Mouse (Mus musculus) hindbrain, embryonic 16.5 days (tissue): ENCODE measurements at regions not wholly inside any gene's neighbourhood (a gene's known extent, or its start where the extent isn't known, plus 50 kb on each side); places are given as distances from the start of the nearest gene placed in this dataset.
"Not testable (repeated sequence)": the region's sequence is repeated elsewhere in the genome, so short reads cannot be mapped to it uniquely, and the experiment has no call there.

Source experiments
- ATAC-seq: fragments of 200-750 bp; cut with Nextera tagmentation; 2 replicates; pipeline ENCODE4 v1.8.0; 2017; ENCODE audit warnings: moderate TSS enrichment, moderate library complexity
- H3K27ac ChIP-seq: fragments of 300-500 bp; sonication (generic); 2 replicates; pipeline ENCODE4 v1.5.1; 2014; ENCODE audit warnings: low read depth, mild to moderate bottlenecking, control low read depth, low read length, moderate library complexity
- H3K27me3 ChIP-seq: fragments of 300-500 bp; sonication (generic); replicated peaks from 2 replicates; pipeline ENCODE4 v1.6.1; 2014; ENCODE audit warnings: low read length; ENCODE audit not compliant: control insufficient read depth, insufficient read depth
- H3K36me3 ChIP-seq: fragments of 300-500 bp; sonication (generic); 2 replicates; pipeline ENCODE4 v1.6.1; 2014; ENCODE audit warnings: mild to moderate bottlenecking, low read length, moderate library complexity, mixed read lengths; ENCODE audit not compliant: control insufficient read depth, insufficient read depth
- H3K4me1 ChIP-seq: fragments of 300-500 bp; sonication (generic); 2 replicates; pipeline ENCODE4 v1.6.1; 2014; ENCODE audit warnings: low read depth, low read length; ENCODE audit not compliant: control insufficient read depth, insufficient read depth
- H3K4me2 ChIP-seq: fragments of 300-500 bp; sonication (generic); 2 replicates; pipeline ENCODE4 v1.6.1; 2014; ENCODE audit warnings: mild to moderate bottlenecking, low read length, control low read depth, moderate library complexity
- H3K4me3 ChIP-seq: fragments of 300-500 bp; sonication (generic); 2 replicates; pipeline ENCODE4 v1.5.1; 2014; ENCODE audit warnings: mild to moderate bottlenecking, low read length, control low read depth, moderate library complexity
- H3K9ac ChIP-seq: fragments of 300-500 bp; sonication (generic); 2 replicates; pipeline ENCODE4 v1.6.1; 2014; ENCODE audit warnings: low read depth, mild to moderate bottlenecking, control low read depth, low read length, moderate library complexity
- H3K9me3 ChIP-seq: fragments of 300-500 bp; sonication (generic); 2 replicates; pipeline ENCODE4 v1.6.1; 2014; ENCODE audit warnings: mild to moderate bottlenecking, low read length, moderate library complexity; ENCODE audit not compliant: control insufficient read depth
- WGBS: fragments of 180-500 bp; shearing (Covaris S2); extraction: QIAGEN DNeasy Blood & Tissue Kit; methylation state at CpG from one replicate; pipeline ENCODE4 v1.1.7; 2014; 5-methylcytosine and 5-hydroxymethylcytosine counted together

- WGBS, result 91% methylated on average over 8 of the region's 8 CpGs
- Histone ChIP-seq H3K9ac (no peak overlapping the region), H3K4me3 (no peak overlapping the region), H3K27me3 (no peaks in the 10 kb centered on the region), H3K36me3 (no peaks in the 10 kb centered on the region), H3K9me3 (no peaks in the 10 kb centered on the region), H3K4me1 (no peaks in the 10 kb centered on the region), H3K4me2 (no peak overlapping the region), H3K27ac (no peak overlapping the region)
- ATAC-seq, result no peak
These were observed 251.2 kb upstream of the Kcnh8 start for GRCm38 (mm10) chr17:52351293-52351692.

- no peaks in the 10 kb centered on the region for H3K4me1 ChIP-seq
- no peak for ATAC-seq
- H3K27me3 ChIP-seq, result no peaks in the 10 kb centered on the region
- no peak overlapping the region for H3K9ac ChIP-seq
- no peaks in the 10 kb centered on the region for H3K36me3 ChIP-seq
- no peak overlapping the region for H3K4me3 ChIP-seq
- no peak overlapping the region for H3K27ac ChIP-seq
- no peak overlapping the region for H3K4me2 ChIP-seq
- no peaks in the 10 kb centered on the region for H3K9me3 ChIP-seq
These were observed 251.8 kb upstream of the Kcnh8 start for GRCm38 (mm10) chr17:52350696-52351095.

GRCm38 (mm10) chr17:52349872-52350271 lies 252.6 kb upstream of the Kcnh8 start:
- Histone ChIP-seq H3K27ac (no peak overlapping the region), H3K9me3 (no peaks in the 10 kb centered on the region), H3K4me2 (no peak overlapping the region), H3K27me3 (no peaks in the 10 kb centered on the region), H3K4me1 (no peaks in the 10 kb centered on the region), H3K4me3 (no peak overlapping the region), H3K36me3 (no peaks in the 10 kb centered on the region), H3K9ac (no peak overlapping the region)
- no peak for ATAC-seq
- WGBS, result 83% methylated on average over 5 of the region's 5 CpGs

GRCm38 (mm10) chr17:52348481-52349083 lies 253.9 kb upstream of the Kcnh8 start:
- Histone ChIP-seq H3K4me2 (no peak overlapping the region), H3K27ac (no peak overlapping the region), H3K4me1 (no peaks in the 10 kb centered on the region), H3K36me3 (no peaks in the 10 kb centered on the region), H3K27me3 (no peaks in the 10 kb centered on the region), H3K4me3 (no peak overlapping the region), H3K9me3 (no peaks in the 10 kb centered on the region), H3K9ac (no peak overlapping the region)
- 76% methylated on average over 8 of the region's 8 CpGs for WGBS
- ATAC-seq, result no peak

DNA sequence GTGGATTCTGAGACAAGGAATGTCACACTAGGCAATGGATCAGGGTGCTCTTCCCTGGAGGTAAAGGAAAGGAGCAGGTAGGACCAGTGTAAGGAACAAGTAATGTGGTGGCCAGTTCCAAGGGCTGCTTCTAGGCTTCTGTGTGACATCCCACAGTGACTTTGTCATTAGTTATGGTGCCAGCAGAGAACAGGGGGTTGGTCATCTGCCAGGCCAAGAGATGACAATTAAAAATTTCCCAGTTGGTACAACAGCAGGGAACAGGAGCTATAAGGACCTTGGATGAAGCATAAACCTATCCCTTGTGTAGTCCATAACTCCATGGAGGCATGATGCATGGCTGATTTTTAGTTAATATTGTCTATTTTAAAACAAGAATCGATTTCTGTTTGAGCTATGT lies 281.9 kb upstream of the Kcnh8 start:
- H3K4me1 ChIP-seq, result no peaks in the 10 kb centered on the region
- no peaks in the 10 kb centered on the region for H3K36me3 ChIP-seq
- WGBS, result 86% methylated on average over 1 of the region's 1 CpGs
- no peak overlapping the region for H3K27ac ChIP-seq
- H3K4me3 ChIP-seq, result no peak overlapping the region
- H3K27me3 ChIP-seq, result no peaks in the 10 kb centered on the region
- no peaks in the 10 kb centered on the region for H3K9me3 ChIP-seq
- no peak overlapping the region for H3K9ac ChIP-seq
- no peak for ATAC-seq
- H3K4me2 ChIP-seq, result no peak overlapping the region

DNA sequence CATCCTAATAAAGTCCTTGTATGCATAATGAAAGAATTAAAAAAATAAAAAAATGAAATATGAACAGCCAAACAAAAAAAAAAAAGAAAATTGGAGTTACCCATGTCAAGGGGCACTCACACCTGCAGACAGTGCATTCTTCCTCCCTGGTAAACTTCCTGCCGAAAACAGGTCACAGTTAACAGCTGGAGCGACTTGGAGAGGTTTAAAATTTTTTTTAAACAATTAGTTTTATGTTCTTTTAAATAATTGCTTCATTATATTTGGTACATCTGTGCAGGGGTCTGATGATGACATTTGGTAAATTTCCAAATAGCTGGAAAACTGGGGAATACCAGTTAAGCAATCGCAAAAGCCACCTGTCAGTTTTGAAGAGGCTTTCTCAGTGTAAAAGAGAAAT lies 285.5 kb upstream of the Kcnh8 start:
- Histone ChIP-seq H3K4me2 (no peak overlapping the region), H3K9me3 (no peaks in the 10 kb centered on the region), H3K27me3 (no peaks in the 10 kb centered on the region), H3K36me3 (no peaks in the 10 kb centered on the region), H3K9ac (no peak overlapping the region), H3K4me1 (no peaks in the 10 kb centered on the region), H3K4me3 (no peak overlapping the region), H3K27ac (no peak overlapping the region)
- WGBS, result 82% methylated on average over 3 of the region's 3 CpGs
- no peak for ATAC-seq

GRCm38 (mm10) chr17:52315879-52316278 lies 286.6 kb upstream of the Kcnh8 start:
- 95% methylated on average over 2 of the region's 2 CpGs for WGBS

GRCm38 (mm10) chr17:52315456-52315855 lies 287.1 kb upstream of the Kcnh8 start:
- not testable (repeated sequence) for H3K4me1 ChIP-seq, H3K9ac ChIP-seq, H3K36me3 ChIP-seq, ATAC-seq, H3K27ac ChIP-seq, H3K4me2 ChIP-seq, H3K27me3 ChIP-seq, H3K9me3 ChIP-seq, H3K4me3 ChIP-seq
- 80% methylated on average over 1 of the region's 2 CpGs for WGBS

More at GRCm38 (mm10) chr17:52315879-52316278, 286.6 kb upstream of the Kcnh8 start:
- no peaks in the 10 kb centered on the region for H3K36me3 ChIP-seq
- no peaks in the 10 kb centered on the region for H3K27me3 ChIP-seq
- no peak for ATAC-seq
- no peaks in the 10 kb centered on the region for H3K9me3 ChIP-seq
- H3K4me2 ChIP-seq, result no peak overlapping the region
- no peak overlapping the region for H3K27ac ChIP-seq
- no peak overlapping the region for H3K4me3 ChIP-seq
- H3K9ac ChIP-seq, result no peak overlapping the region
- no peaks in the 10 kb centered on the region for H3K4me1 ChIP-seq

GRCm38 (mm10) chr17:52312043-52312442 lies 290.5 kb upstream of the Kcnh8 start:
- no peaks in the 10 kb centered on the region for H3K27me3 ChIP-seq
- H3K9ac ChIP-seq, result no peak overlapping the region
- H3K4me1 ChIP-seq, result no peaks in the 10 kb centered on the region
- WGBS, result 91% methylated on average over 1 of the region's 1 CpGs
- H3K4me2 ChIP-seq, result no peak overlapping the region
- H3K36me3 ChIP-seq, result no peaks in the 10 kb centered on the region
- ATAC-seq, result no peak
- no peak overlapping the region for H3K4me3 ChIP-seq
- H3K27ac ChIP-seq, result no peak overlapping the region
- no peaks in the 10 kb centered on the region for H3K9me3 ChIP-seq

- no peak overlapping the region for H3K9ac ChIP-seq
- WGBS, result 73% methylated on average over 5 of the region's 5 CpGs
- no peak for ATAC-seq
- no peak overlapping the region for H3K4me2 ChIP-seq
- no peak overlapping the region for H3K27ac ChIP-seq
- no peaks in the 10 kb centered on the region for H3K27me3 ChIP-seq
- no peak overlapping the region for H3K4me3 ChIP-seq
- H3K4me1 ChIP-seq, result no peaks in the 10 kb centered on the region
- H3K9me3 ChIP-seq, result no peaks in the 10 kb centered on the region
- no peaks in the 10 kb centered on the region for H3K36me3 ChIP-seq
These were observed 293.7 kb upstream of the Kcnh8 start for GRCm38 (mm10) chr17:52308789-52309188.
